Mouse (Mus musculus) spleen, adult 12 weeks (tissue): ENCODE results near the gene Tmem123.

Source experiments
- DNase-seq: peaks from one replicate; pipeline ENCODE4 v3.0.0; 2022; ENCODE audit warnings: low spot score

Tmem123 gene

DNA sequence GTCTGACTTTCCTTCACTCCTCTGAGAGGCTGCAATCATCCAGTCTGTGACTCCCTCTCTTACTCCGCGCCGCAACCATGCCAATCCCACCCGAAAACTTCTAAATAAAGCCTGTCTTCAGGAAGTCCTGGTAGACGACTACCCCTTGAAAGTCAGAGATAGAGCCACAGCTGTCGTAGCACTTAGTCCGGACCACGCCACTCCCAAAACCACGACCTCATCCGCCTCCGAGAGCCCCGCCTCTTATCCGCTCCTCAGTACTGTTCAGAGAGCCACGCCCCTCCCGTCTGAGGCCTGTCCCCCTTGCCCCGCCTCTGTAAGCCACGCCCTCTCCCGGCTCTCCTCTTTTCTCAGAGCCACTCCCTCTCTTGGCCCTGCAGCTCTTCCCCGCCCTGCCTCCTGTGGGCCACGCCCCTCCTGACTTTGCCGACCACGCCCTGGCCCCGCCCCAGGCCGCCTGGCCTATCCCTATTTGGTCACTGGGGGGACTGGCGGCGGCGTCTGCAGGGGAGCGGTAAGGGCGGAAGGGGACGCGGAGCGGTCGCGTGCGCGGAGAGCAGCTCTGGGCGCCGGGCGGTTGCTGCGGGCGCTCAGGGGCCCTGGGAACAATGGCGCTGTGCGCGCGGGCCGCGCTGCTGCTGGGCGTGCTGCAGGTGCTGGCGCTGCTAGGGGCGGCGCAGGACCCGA is at the start of gene Tmem123:
TSS of gene Tmem123 (plus strand) at position 428 of the 687 bp plus-strand sequence.
- peak; percentile 98 for DNase-seq

- peak; percentile 15 for DNase-seq
Measured at GRCm38 (mm10) chr9:7714062-7714907, 49.6 kb upstream of the Tmem123 start.

GRCm38 (mm10) chr9:7714908-7715175 is 49.0 kb upstream of the Tmem123 start:
- DNase-seq, result no peak

- no peak for DNase-seq
Measured at GRCm38 (mm10) chr9:7721543-7721942, 42.3 kb upstream of the Tmem123 start.

DNA sequence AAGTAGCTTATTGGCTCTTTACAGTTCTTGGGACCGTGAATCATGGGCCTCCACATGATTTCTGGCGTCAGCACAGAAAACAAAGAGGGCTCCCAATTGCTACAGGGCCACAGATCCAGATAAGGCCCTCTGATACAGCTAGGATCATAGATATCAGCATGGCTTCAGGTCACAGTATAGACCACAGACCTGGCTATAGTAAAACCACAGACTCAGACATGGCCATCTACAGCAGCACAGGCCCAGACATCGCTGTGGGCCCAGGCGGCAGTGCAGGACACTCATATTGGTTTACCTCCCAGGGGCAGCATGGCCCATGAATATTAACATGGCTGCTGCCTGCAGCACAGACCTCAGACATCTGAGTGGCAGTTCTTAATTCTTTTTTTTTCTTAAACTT is 34.8 kb upstream of the Tmem123 start:
- DNase-seq, result no peak

DNA sequence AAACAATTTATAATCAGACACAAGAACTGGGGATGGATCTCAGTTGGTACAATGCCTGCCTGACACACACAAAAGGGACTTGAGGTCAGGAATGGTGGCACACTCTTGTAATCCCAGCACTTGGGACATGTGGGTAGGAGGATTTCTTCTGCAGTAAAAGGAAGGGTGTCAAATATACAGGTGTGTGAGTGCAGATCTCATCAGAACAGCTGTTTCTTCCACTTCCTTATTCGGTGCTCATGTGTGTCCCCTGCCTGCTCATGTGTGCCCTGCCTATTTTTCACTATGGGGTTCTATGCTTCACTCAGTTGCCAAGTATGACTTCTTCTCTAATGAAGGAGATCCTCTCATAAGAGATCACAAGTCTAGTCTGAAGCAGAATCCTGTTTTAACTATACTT is 21.1 kb upstream of the Tmem123 start:
- DNase-seq, result no peak

DNA sequence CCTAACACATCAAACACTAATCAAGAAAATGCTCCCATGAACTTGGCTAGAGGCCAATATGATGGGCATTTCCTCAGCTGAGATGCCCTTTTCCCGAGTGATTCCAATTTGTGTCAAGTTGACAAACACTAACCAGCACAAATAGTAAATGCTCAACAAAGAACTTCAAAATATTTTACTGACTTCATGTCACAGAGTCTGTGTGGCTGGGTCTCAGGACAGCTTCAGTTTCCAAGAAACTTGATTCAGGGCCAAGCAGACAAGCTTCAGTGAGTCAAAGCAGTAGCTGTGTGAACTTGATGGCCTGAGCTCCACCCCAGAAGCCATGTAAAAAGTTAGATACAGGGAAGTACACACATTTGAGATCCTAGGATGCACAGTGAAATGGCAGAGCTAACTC is 19.7 kb upstream of the Tmem123 start:
- no peak for DNase-seq

GRCm38 (mm10) chr9:7748881-7749280 is 15.0 kb upstream of the Tmem123 start:
- no peak for DNase-seq

DNA sequence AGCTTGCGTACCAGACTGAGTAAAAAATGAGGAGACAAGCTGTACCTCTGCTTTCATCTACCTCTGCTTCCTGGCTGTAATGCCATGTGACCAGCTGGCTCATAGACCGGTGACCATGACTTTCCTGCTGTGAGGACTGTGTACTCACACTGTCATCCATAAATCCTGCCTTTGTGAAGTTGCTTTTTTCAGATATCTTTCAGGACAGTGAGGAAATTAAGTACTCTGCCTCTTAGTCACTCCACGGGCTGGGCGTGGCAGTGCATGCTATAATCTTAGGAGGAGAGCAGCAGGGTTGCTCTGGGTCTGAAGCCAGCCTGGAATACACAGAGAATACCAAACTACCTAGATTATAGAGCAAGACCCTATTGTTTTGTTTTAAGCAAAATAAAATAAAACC is 14.3 kb upstream of the Tmem123 start:
- no peak for DNase-seq

GRCm38 (mm10) chr9:7755889-7756423 is 7.9 kb upstream of the Tmem123 start:
- DNase-seq, result no peak

GRCm38 (mm10) chr9:7761906-7762455 is 1.9 kb upstream of the Tmem123 start:
- no peak for DNase-seq

DNA sequence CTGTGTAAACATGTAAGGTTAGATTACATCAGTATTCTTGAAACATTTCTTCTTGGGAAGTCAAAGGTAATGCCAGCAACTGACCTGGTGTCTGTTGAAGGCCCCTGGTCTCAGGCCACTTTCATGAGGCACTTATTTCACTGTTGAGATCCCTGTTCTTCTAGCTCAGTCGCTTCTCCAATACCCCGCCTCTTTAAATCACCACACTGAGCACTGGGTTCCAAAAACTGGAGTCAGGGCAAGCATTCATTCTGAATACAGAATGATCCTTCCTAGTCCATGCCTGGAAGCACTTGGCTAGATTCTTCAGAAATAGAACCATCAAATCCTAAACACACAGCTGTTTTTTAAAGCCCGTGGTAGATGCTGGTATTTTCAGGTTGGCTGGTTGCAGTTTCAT is 1.1 kb upstream of the Tmem123 start:
- no peak for DNase-seq

DNA sequence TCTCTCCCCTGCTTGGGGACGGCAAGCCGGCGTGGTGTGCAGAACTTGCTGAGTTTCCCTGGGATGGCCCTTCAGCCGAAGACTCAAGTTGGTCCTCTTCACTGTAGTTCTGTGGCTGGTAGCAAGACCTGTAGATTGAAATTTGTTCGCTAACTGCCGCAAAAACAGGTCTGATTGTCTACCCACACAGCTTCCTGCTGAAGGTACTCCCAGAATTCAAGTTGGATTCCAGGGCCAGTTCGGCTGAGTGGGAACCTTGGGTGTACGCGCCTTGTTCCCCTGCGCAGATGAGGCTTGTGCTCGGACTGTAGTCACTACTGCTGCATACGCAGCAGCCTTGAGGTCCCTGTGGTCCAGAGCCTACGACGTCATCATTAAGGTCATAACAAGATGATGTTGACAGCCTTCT is 626 bp downstream of the Tmem123 start:
- DNase-seq, result peak; percentile 61

DNA sequence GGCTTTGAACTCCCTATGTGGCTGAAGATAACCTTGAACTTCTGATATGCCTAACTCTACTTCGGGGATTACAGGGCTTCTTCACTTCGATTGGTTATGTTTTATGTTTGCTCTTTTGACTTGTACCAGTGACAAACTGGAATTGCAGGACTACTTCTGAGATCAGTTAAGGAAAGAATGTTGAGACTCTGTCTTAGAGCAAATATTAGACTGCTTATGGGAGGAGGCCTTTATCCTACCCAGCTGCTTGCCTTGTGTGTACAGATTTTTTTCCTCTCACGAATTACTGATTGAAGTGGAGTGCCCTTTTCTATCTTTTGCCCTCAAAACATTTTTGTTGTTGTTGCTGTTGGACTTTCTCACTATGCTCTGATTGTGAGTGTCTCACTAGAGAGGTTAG is 1.4 kb downstream of the Tmem123 start:
- no peak for DNase-seq

DNA sequence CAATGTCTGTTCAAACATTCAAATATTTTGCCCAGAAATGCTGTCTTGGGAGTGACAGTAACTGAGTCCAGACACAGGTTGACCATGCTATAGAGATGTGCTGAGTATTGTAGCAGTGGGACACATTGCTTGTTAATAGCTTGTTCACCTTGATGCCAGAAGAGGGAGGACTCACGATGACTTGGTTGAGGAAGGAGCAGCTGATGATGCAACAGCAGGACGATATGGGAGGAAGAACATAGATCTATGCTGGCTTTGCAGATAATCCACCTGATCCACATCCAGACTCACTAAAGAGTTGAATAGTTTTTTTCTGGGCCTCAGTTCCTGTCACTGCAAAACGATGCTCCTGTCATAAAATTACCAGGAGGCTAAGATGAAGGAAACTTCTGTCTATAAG is 2.7 kb downstream of the Tmem123 start:
- no peak for DNase-seq

DNA sequence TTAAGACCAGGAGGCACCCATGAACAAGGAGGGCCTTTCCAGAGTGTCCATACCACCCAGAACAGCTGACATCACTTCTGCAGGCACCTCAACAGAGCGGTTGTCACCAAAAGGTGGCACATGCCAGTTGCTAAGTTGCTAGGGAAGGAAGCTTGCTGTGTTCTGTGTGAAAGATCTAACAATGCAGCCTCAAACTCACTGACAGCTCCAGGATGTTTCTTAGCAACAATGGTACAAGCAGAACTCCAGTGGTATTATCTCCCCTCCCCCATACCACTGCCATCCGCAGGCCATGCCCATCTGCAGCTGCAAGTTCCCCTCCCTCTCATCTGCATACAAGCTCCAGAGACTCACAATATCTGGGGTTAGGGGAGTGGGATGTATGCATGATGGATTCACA is 3.7 kb downstream of the Tmem123 start:
- no peak for DNase-seq

GRCm38 (mm10) chr9:7769081-7769480 is 5.2 kb downstream of the Tmem123 start:
- no peak for DNase-seq

DNA sequence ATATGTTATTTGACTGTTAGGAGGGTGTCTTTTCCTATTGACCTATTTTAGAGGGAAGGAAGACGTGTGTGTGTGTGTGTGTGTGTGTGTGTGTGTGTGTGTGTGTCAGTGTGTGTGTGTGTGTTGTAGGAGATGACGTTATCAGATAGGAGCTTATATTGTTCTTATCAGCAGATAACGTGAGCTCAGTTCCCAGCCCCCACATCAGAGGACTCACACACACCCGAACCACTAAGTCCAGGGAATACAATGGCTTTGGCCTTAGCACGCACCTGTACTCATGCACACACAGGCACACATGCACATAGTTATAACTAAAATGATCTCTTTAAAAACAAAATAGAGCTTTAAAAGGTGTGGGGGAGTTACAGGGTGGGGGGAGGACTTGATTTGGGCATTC is 5.7 kb downstream of the Tmem123 start:
- no peak for DNase-seq

GRCm38 (mm10) chr9:7772361-7772760 is 8.5 kb downstream of the Tmem123 start:
- DNase-seq, result no peak

DNA sequence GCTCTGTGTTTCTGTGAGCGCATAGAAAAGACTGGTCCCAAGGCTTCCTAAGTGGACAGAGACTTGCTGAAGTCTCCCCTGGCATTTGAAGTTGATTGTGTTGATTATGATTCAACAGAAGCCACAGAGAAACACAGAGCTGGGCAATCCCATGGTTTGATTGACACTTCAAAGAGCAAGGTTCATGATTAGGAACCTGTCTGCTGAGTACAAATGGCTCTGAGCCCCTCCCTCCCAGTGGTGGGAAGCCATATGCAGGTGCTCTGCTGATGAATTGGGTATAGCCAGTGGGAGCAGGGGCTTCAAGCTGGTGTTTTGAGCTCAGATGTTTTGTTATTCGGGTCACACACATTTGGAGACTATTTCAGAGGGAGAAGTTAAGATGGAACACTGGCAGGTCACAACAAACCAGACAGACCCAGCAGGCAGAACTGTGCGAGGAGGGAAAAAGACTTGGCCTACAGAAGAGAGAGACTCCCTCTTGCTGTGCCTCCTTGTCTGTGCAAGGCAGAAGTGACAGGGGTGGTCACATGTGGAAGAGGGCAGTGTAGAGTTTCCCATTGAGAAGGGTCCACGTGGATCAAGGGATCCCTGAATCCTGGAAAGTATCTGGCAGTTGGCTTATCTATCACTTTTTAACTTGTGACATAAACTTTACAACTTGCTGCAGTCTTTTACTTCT is 9.1 kb downstream of the Tmem123 start:
- no peak for DNase-seq

DNA sequence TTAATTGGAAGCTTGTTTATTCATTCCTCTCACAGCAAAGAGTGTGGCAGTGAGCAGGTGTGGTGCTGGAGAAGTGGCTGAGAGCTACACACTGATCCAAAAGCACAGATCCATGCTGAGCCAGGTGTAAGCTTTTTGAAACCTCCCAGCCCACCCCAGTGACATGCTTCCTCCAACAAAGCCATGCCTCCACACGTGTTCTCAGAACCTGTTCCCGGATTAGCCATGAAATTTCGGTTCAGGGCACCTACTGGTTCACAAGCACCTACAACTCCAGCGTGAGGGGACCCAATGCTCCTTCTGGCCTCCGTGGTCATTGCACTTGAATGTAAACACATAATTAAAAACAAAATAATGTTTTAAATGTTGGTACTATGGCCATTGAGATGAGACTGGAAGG is 9.8 kb downstream of the Tmem123 start:
- no peak for DNase-seq

DNA sequence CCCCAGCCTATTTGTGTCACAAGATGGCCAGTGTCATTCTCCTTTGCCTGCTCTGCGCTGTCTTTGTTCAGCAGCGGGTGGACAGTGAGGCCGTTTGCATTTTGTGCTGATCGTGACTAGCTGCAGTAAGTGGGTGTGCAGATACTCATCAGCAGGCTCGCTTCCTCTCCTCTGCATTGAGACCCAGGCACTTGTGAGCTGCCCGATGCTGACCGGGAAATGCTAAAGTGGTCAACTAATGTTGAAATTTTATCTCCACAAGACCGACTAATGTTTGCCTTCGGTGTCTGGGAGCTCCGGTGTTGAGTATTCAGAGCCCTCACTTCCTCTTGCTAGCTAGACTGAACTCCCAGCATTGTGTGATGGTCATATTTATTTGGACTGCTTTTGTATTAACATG is 10.7 kb downstream of the Tmem123 start:
- DNase-seq, result no peak

DNA sequence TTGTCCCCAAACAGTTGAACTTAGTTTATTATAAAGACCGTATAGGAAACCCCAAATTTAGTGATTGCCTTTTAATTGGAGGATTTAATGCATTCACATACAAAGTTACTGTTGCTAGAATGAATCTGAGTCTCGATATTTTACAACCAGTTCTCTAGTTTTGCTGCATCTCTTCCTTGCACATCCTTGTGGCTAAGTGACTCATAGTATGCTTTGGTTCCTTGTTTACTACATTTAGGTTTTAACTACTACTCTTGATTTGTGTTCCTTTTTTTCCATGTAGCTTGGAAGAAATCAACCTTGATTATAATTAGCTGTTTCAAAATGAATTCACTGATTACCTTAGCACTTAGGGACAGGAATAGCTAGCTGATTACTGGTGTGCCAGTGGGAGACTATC is 11.2 kb downstream of the Tmem123 start:
- DNase-seq, result no peak
